Mouse (Mus musculus) forelimb bud, embryonic 11.5 days (tissue): Measurements from ENCODE around the gene Cyfip2.

Source experiments
- DNase-seq: peaks from one replicate; pipeline ENCODE4 v3.0.0-alpha.2; 2012; ENCODE audit warnings: low read depth, low spot score

The Cyfip2 gene

DNA sequence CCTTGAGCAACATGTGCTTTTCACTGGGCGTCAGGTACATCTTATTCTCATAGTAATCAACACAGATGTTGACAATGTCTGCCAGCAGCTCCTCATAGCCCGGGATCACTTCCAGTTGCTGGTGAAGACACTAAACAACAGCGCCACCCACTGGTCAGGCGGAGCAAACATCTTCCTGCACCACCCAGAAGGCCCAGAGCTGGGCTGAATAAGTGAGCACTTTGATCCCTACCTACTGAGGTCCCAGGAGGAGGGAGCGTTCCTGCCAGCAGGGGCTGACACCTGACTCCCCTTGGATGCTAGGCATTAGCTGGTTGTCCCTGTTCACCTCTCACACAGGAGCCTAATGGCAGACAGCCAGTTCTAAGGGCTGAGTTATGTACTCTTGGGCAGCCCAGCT lies 35.9 kb downstream of the Cyfip2 start:
- peak; percentile 14 for DNase-seq

DNA sequence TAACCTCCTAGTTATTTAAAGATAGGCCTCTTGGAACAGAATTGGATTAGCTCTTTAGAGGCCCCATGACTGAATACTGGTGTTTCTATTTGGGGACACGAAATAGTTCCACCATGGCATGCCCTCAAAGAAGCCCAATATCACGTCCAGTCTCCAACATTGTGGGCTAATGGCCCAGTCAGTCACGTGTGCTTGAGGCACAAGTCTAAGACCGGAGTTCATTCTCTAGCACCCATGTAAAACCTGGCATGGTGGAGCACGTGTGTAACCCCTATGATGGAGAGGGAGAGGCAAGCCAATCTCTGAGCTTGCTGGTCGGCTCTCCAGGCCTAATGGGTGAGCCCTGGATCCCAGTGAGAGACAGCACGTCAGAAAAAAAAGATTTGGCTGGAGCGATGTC lies 36.5 kb downstream of the Cyfip2 start:
- DNase-seq: no peak

DNA sequence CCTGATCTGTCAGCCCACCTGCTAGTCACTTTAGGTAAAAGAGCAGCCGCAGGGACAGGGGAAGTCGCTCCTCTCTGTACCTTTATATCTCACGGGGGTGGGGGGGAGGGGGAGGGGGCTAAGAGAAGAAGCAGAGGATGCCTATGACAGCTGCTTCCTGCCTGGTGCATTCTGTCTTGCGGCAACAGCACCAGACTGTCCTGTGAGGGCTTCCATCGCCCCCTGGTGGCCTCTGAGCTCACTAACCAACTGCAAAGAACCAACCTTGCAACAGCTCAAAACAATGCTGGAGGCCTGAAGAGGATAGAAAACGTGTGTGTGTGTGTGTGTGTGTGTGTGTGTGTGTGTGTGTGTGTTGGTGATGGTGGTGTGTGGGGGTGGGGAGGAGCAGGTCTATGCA lies 37.4 kb downstream of the Cyfip2 start:
- peak; percentile 69 for DNase-seq

DNA sequence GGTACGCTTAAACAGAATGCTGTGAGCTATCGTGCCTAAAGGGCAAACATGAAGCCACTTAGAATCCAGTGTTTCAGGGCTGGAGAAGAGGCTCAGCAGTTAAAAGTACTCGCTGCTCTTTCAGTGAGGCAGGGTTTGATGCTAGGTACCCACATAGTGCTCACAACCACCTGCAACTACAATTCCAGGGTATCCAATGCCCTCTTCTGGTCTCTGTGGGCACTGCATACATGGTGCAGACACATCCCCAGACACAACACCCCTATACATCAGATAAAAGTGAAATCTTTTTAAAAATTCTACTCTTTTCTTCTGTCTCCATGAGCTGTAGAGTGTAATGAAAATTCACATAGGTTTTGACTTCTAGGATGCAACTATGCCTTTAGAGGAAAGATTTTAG lies 38.7 kb downstream of the Cyfip2 start:
- no peak for DNase-seq

DNA sequence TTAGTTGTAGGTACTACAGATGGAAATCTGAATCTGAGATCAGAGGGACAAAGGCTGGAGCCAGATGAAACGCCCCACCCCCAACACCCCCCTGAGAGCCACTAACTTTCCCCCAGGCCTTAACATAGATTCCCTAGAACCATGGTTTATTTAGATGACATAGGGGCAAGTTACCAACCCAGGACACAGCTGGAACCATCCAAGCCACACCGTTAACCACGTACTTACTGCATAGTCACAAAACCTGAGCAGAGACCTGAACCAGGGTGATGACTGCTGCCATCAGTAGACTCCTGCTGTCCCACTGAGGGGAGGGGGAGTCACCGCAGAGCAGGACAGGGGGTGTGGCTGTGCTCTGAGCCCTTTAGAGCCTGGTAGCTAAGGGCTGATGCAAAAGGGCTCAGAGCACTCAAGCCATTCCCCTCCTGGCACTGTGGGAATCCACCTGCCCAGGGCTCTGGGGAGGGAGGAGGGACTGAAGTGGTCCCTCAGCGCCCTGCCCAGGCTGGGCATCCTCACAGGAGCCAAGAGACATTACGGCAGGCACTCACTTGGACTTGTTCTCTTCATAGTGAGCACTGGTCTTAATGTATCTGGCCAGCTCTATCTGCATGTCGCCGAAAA lies 40.5 kb downstream of the Cyfip2 start:
- no peak for DNase-seq

DNA sequence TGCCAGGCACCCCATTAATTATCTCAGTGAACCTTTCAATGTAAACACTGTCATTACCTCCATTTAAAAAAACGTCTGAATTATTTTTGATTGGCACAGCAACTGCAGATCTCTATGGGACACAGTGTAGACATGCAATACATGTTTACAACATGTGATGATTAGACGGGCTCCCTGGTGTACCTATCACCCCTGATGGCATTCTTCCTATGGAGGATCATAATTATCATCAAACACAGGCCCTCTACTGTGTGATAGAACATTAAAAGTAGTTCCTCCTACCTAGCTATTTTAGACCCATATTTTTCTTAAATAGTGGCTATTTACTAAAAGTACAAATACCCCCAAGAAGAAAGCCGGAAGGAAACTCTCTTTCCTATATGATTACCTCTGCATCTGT lies 42.8 kb downstream of the Cyfip2 start:
- no peak for DNase-seq

DNA sequence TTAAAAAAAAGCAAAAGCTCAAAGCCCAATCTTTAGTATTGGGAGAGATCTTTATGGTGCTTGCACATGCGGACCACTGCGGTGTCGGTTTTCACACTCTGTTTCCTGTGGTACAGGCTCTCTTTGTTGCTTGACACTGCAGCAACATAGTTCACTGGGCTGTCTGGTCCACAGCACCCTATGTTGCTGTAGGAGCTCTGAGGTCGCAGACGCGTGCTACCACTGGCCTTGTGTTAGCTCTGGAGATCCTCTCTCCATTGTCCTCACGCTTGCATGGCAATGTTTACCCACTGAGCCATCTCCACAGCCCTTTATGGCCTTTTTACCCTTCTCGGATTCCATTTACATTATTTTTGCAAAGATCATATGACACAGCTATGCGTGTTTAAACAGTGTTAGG lies 43.3 kb downstream of the Cyfip2 start:
- DNase-seq: no peak

DNA sequence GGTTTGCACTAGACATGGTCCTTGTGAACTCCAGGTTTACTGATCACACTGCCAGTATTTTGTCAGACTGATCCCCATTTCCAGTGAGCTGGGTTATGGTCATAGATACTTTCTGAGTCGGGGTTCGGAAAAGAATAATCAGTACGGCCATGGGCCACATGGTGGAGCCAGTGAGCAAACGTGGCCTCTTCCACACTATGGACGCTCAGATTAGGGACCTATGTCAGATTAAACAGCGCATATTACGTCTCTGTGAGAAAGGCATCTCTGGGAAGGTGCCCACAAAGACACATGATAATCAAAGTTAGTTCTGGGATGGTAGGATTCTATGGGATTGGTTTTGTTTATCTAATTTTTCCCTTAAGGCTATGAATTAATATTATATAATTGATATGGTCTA lies 43.7 kb downstream of the Cyfip2 start:
- DNase-seq: peak; percentile 55

DNA sequence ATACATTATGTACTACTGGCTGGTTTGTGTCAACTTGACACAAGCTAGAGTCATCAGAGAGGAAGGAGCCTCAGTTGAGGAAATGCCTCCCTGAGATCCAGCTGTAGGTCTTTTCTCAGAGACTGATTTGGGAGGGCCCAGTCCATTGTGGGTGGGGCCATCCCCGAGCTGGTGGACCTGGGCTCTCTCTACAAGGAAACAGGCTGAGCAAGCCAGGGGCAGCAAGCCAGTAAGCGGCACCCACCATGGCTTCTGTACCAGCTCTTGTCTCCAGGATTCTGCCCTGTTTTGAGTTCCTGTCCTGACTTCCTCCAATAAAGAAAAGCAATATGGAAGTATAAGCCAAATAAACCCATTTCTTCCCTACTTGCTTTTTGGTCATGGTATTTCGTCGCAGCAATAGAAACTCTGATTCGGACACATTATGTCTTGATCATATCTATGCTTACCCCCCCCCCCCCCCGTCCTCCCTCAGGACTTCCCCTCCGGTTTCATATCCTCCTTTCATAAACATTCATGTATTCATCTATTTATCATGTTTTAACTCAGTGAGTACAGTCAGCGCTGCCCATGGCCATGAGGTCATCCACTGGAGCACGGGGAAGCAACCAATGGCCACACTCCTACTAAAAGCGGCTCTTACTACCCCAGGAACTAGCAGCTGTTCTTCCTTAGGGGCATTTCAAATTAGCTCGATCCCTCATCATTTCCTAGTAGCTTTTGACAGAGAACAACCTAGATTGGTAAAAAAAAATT lies 47.5 kb downstream of the Cyfip2 start:
- DNase-seq: no peak

DNA sequence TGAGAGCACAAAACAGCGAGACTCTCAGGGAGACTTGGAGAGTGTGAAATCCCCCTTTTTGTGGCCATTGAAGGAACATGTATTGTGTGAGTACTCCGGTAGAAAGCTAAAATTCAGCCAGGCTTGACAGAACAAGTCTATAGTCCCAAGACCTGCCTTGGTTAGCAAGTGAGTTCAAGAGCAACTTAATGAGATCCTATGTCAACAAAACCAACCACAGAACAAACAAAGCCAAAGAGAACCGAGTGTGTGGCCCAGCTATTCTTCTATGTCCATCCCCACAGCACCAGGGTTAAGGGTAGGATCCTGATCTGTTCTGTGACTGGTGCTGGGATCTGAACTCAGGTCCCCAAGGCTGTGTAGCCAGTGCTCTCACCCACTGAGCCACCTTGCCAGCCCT lies 48.1 kb downstream of the Cyfip2 start:
- no peak for DNase-seq

DNA sequence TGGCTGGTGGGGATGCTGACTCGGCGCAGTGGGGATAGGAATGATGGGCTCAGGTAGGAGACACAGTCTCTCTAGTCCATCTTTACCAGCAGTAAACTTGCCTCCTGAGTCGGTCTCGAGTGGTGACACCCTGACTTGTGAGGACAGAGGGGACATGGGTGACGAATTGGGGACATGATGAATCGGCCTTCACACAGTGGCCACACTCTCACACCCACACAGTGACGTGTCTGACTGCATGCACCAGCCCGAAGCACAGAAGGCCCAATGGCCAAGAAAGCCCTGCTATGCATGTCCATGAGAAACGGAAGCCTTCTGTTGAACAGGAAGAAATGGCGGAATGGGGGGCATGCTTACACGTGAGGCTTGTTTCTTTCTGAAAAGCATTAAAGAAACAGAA lies 49.4 kb downstream of the Cyfip2 start:
- DNase-seq: no peak

DNA sequence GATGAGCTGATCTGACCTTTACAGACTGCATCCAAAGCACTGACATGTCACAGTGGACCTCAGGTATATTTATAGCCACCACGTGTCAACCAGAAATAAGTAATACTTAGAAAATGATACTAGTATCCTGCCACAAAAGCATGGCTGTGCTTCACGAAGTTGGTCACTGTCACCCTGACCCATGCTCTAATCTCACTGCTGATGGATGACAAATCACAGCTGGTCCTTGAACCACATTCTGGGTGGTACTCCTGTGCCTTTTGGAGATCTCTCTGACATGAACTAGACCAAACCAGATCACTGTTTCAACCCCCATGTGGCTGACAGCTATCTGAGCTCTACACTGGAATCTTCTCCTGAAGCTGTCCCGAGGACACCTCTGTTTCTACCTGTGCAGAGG lies 49.8 kb downstream of the Cyfip2 start:
- no peak for DNase-seq

DNA sequence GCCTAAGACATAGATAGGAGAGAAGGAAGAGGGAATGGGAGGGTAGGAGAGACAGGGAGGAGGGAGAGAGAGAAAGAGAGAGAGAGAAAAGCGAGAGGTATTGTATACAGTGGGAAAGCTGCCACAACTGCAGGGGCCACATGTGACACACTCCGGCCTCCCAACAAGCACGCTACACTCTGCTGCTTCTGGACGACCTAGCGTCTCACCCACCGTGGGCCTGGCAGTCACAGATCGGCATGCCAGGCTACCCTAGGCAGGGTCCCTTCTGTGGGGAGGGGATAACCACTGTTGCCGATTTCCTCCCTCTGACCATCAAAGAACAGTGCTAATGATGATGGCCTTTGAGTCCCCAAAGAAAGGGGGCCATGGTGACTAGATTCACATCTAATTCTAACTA lies 53.9 kb downstream of the Cyfip2 start:
- no peak for DNase-seq

DNA sequence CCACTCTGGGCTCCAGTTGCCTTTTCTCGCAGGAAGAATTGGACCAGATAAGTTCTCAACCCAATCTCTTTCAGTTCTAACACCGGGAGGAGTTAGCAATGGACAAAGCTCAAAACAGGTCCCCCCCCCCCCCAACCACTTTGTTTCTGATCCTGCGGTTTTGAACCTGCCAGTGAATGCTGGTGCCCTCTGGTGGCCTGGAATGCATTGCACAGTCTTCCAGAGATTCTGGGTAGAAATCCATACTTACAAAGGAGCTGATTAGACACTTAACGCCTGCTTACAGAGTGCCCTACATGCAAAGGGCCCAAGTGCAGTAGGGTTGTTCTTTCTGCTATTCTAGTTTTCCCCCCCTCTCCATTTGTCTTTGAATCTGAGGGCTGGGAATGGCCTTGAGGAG lies 54.5 kb downstream of the Cyfip2 start:
- peak; percentile 7 for DNase-seq

DNA sequence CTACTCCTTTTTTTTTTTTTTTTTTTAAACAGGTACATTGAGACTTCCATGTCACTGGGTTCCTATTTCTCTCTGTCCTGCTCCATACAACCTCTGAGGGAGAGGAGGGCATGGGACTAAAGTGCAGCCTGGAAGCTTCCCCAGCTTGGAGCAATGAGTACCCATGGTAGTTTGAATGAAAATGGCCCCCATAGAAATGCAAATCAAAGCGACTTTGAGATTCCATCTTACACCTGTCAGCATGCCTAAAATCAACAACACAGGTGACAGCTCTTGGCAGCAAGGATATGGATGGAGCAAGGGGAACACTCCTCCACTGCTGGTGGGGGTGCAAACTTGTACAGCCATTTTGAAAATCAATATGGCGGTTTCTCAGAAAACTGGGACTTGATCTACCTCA lies 57.4 kb downstream of the Cyfip2 start:
- DNase-seq: no peak

DNA sequence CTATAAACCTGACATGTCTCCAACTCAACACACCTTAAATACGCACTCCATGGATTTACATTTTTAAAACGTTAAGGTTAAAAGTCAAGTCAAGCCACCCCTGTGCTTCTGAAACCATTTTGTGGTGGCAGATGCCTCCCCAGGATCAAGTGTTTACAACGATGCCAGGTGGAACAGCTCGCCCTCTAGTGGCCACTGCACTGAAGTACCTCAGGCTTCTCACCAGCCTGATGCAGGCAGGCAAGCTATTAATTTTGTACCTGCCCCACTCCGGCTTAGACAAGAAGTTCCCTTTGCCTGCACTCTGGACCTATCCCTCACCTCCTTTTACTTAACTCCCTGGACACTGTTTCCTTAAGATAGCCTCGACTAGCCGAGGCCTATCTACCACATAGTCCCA lies 60.7 kb downstream of the Cyfip2 start:
- peak; percentile 59 for DNase-seq

DNA sequence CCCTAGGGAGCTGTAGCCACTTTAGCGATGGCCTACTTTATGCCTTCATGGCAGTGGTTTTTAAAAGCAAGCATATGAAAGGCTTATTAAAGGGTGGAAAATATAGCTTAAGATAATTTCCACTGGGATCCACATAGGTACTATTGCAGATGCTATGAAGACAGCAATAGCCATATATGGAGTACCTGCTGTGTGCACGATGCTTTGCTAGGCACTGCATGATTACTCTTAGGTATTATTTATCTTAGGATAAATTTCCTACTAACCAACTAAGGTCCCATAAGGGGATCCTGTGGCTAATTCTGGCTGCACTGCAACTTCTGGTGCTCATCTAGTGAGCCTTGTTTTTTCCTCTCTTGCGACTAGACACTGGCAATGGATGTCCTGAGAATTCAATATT lies 64.3 kb downstream of the Cyfip2 start:
- DNase-seq: no peak

DNA sequence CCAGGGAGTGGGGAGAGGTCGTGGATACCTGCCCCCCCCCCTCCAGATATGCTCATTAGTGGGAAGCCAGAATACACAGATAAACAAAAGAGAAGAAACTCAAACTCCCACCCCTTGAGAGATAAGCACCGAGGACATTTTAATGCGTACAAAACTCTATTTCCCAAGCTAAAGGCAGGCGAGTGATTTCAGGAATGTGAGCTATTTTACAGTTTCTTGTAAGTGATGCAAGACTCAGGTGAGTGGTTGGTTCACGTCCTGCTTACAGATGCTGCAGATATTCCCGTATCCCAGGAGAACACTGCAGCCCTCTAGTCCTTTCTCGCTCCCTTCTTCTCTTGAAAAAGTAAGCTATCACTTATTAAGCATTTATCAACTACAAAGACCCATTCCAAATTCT lies 66.3 kb downstream of the Cyfip2 start:
- DNase-seq: no peak

DNA sequence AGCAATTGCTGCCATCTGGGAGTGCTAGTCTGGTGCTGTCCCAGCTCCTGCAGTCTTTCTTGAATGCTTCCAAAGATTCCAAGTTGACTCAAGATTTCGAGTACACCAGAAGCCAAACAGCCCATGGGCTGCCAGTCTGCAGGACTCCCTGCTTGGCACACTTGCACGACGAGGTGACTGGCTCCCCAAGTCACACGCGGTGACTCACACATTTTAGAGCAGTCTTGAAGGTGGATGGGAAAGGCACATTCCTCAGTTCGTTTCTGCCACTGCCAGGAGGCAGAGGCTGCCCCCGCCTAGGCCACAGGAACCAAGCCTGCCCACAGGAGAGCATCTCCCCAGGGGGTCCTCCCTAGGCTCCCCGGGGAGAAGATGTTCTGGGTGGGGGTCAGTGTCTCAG lies 66.7 kb downstream of the Cyfip2 start:
- no peak for DNase-seq

DNA sequence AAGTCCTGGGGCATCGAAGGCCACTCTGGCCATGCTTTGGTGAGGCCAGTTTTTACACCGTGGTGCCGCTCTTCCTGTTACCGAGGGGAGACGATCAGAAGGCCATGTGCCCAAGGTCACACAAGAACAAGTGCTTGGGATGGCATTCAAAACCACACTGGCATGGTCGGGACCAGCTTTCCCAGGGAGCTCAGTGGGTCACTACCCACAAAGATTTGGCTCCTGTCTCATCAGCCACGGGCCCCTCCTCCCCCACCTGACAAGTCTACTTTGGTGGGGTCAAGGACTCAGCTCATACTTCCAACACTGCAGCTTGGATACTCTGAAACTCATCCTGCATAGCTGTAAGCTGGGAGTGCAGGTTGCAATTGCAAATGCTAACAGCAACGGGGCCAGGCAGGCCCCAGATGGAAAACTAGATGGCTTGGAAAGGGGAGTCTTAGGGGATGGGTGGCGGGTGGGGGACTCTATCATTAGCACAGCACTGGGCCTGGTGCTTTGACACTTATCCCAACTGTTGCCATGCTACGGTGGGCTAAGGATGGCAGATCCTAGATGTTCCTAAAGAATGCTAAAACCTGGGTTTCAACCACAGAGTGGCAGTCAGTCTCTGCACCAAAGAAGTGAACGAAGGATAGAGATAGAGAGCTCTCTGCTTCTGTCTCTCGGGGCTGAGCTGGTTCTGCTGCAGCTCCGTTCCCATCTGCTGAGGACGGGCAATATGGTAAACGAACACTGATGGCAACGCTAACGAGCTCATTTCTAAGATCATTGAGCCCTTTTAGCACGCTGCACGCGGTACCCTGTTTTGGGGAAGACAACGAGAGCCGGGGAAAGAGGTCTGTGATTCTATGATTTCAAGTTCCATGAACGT lies 67.7 kb downstream of the Cyfip2 start:
- DNase-seq: no peak

DNA sequence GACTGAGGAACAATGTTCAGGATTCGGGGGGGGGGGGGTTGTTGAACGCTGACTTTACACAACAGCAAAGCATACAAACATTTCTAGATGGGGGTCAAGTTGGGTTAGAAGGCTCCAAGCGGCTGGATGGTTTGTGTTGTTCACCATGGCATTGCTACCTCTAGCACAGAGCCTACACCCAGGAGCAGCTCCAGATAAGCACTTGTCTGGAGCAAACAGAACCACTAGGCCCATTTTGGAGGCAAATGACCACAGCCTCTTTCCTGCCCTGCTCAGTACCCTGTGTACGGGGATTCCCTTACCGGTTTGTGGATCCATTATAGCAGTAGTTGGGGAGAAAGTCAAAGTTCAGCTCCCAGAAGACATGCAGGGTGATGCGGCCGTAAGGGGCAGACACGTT lies 70.7 kb downstream of the Cyfip2 start:
- DNase-seq: no peak

DNA sequence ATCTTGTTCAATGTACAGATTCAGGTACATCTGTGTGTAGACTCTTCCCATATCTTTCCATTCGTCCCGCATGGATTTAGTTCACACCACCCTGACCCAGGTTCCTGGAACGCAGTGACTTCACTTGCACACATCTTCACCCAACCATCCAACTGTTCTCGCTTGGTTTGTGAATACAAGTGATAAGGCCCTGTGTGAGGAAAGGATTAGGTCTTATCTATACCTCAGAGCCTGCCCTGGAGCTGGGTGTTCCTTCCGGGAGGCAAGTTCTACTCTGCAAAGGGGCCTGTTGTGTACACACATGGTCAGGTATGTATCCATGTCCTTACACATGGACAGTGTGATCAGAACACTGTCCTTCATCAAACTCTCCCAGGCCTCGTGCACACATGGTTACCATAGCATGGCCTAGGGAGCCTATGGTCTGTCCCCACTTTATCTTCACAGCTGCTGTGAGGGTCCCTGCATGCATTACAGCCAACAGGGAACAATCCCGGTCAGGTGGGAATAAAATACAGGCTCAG lies 71.4 kb downstream of the Cyfip2 start:
- DNase-seq: no peak
